Mouse (Mus musculus) heart, adult 2 months (tissue): ENCODE data around the gene Gcdh. TPM values are rescaled to one million over a fixed set of nuclear protein-coding genes. Genes with fewer than 3 reads are reported as not detected.
A peak's percentile ranks its signal among the peaks of the same experiment; 100 is the strongest.

Source experiments
- DNase-seq, 2 experiments: peaks; one replicate each; pipeline ENCODE4 v3.0.0; 2021
- H3K27ac ChIP-seq: fragments of 200-600 bp; 2 replicates; pipeline ENCODE4 v1.8.1; 2022
- H3K27me3 ChIP-seq: fragments of 200-500 bp; 2 replicates; pipeline ENCODE4 v1.6.1; 2012; ENCODE audit warnings: mild to moderate bottlenecking, low read length, inconsistent platforms, mixed read lengths; ENCODE audit not compliant: control insufficient read depth, insufficient read depth
- H3K36me3 ChIP-seq: fragments of 200-500 bp; 2 replicates; pipeline ENCODE4 v1.6.1; 2012; ENCODE audit warnings: low read length, inconsistent platforms; ENCODE audit not compliant: control insufficient read depth, insufficient read depth
- H3K4me1 ChIP-seq: fragments of 200-500 bp; 2 replicates; pipeline ENCODE4 v1.6.1; 2011; ENCODE audit warnings: low read length; ENCODE audit not compliant: control insufficient read depth, insufficient read depth
- H3K4me3 ChIP-seq: fragments of 200-600 bp; 2 replicates; pipeline ENCODE4 v1.8.1; 2022
- H3K79me2 ChIP-seq: fragments of 200-500 bp; replicated peaks from 2 replicates; pipeline ENCODE4 v1.6.1; 2012; ENCODE audit warnings: mild to moderate bottlenecking, inconsistent platforms, low read length, moderate library complexity, mixed read lengths; ENCODE audit not compliant: control insufficient read depth, insufficient read depth
- H3K9ac ChIP-seq: fragments of 200-500 bp; 2 replicates; pipeline ENCODE4 v1.6.1; 2012; ENCODE audit warnings: low read depth, mild to moderate bottlenecking, control low read depth, inconsistent platforms, low read length, mixed read lengths
- CTCF ChIP-seq: fragments of 200-600 bp; IDR thresholded peaks from 2 replicates; pipeline ENCODE4 v1.8.1; 2022; ENCODE audit warnings: antibody characterized with exemption, mild to moderate bottlenecking, moderate library complexity
- EP300 ChIP-seq: fragments of 200-500 bp; IDR thresholded peaks from 2 replicates; pipeline ENCODE4 v1.6.1; 2011; ENCODE audit warnings: low read depth, low read length, control low read depth; ENCODE audit not compliant: insufficient read depth
- POLR2A ChIP-seq: fragments of 200-500 bp; IDR thresholded peaks from 2 replicates; pipeline ENCODE4 v1.6.1; 2011; ENCODE audit warnings: mild to moderate bottlenecking, low read depth, low read length, control low read depth; ENCODE audit not compliant: insufficient read depth
- WGBS: fragments of 180-500 bp; shearing (Covaris S2); methylation state at CpG from one replicate; pipeline ENCODE4 v1.1.7; 2018; 5-methylcytosine and 5-hydroxymethylcytosine counted together
- intact Hi-C: fragments of 180-260 bp; cut with DNase I; formaldehyde crosslinking; loops from one replicate; pipeline ENCODE4 v1.15.1; 2025
- long read RNA-seq: library from polyadenylated mRNA; stranded (forward); transcript quantifications from one replicate; pipeline ENCODE4 v2.0.0, GENCODE M21; 2021
- polyA plus RNA-seq: library from polyadenylated mRNA; depleted of rRNA; stranded (reverse); fragments of >200 nt; gene quantifications from 2 replicates; pipeline ENCODE4 v1.2.3, GENCODE M21; 2012; rRNA removed
- total RNA-seq, 2 experiments: library from RNA; stranded (reverse); gene quantifications; 2 replicates each; pipeline ENCODE4 v1.2.3; 2021

Gcdh gene
- total RNA-seq (10 to 100 TPM; 71.5 to 89.9 TPM), polyA plus RNA-seq (134 and 148 TPM in 2 replicates)
- long read RNA-seq, transcript Gcdh-202 (12 exons, 2,114 nt) = major isoform, 49 of 99 reads
- long read RNA-seq, transcript Gcdh-201 (11 exons, 2,167 nt) = minor isoform, 40 of 99 reads
- long read RNA-seq, partial matches to known transcripts = 6 of 99 reads
- long read RNA-seq, other reads (novel, unspliced or antisense) = 4 of 99 reads

DNA sequence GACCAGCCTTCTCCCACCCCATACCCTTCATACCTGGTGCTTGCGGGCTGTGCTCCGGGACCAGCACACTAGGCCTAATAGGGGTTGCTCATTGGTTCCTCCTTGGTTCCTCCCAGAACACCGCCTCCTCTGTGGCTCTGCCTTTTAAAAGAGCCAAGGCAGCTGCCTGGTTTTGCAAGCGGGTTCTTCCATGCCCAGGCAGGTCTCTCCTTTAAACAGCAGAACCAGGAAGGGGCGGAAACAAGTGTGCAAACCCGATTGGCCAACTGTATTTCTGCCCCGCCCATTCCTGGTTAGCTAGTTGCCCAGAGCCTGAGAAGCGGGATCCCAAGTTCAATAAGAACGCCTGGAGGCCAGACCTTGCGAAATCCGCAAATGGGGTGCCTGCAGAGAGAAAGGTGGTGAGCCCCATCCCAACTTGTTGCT lies at the start of gene Gcdh:
Gene Gcdh (minus strand): TSS at position 213 of the 426 bp plus-strand sequence.
- TF ChIP-seq CTCF (no peak), EP300 (0 out of 2 replicates have a peak, but pooled peaks have one; percentile 56), POLR2A (peak; percentile 76)
- intact Hi-C loops = no loop called here
- Histone ChIP-seq H3K27me3 (no peaks in the 10 kb centered on the region), H3K27ac (peak within 1 kb of the TSS; percentile 76), H3K4me1 (no peaks in the 10 kb centered on the region), H3K4me3 (peak within 1 kb of the TSS; percentile 67), H3K36me3 (no peaks in the 10 kb centered on the region), H3K79me2 (no peaks in the 10 kb centered on the region), H3K9ac (peak within 1 kb of the TSS; percentile 64)
- WGBS = under 1% methylated on average over 11 of the region's 11 CpGs
- DNase-seq = peak; percentile 91 to 95

DNA sequence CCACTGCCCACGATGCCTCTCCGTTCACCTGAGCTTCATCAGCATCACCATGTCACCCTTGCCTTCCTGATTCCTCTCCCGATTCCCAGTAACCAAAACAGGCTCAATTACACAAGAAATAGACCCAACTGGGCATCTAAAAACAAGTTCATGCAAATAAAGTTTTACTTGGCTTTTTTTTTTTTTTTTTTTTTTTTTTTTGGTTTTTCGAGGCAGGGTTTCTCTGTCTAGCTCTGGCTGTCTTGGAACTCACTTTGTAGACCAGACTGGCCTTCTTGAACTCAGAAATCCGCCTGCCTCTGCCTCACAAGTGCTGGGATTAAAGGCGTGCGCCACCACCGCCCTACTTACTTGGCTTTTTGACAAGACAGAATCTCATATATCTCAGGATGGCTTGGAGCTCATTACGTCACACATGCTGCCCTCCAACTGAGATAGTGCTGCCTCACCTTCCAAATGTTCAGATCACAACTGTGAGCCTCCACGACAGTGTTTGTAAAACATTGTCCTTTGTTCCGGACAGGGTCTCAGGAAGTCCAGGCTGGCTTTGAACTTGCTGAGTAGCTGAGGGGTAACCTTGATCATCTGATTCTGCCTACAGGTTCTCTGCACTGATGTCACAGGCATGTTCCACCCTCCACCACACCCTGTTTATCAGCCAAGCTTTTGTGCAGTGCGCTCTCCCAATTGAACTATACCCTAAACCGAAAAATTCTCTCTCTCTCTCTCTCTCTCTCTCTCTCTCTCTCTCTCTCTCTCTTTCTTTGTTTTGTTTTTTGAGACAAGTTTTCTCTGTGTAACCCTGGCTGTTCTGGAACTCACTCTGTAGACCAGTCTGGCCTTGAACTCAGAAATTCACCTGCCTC lies 44.1 kb upstream of the Gcdh start:
- DNase-seq = no peak
- Histone ChIP-seq H3K79me2 (no peaks in the 10 kb centered on the region), H3K27ac (no peak overlapping the region), H3K4me1 (no peaks in the 10 kb centered on the region), H3K27me3 (peaks cover 31% of the 10 kb centered on the region), H3K4me3 (no peak overlapping the region), H3K36me3 (no peaks in the 10 kb centered on the region), H3K9ac (no peak overlapping the region)
- 65% methylated on average over 13 of the region's 13 CpGs for WGBS
- TF ChIP-seq CTCF = no peak
- intact Hi-C loops = no loop called here

DNA sequence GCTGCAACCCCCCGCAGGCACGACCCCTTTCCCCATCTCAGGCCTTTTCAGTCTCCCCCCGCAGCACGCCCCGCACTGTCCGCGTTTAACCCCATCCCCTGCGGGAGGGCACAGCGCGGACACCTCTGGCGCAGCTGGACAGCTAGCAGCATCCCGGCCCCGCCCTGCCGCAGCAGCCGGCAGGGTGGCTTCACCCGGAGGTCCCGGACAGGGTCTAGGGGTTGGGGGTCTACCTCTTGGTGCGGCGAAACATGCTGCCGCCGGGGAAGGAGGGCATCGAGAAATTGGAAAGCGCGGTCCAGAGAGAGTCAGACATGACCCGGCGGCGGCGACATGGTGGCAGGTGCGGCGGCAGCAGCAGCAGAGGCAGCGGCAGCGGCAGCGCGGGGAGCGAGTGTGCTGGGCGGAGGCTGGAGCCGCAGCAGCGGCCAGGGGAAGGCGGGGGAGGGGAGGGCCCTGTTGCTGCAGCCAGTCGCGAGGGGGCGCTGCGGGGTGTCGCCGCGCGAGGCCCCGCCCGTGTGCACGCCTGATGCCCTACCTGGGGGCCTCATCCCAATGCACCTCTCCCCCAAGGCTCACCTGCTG lies 43.3 kb upstream of the Gcdh start, which contains the start of gene Mast1:
Gene Mast1 (minus strand): TSS at position 398 of the 585 bp plus-strand sequence.
- H3K27me3 ChIP-seq = peaks cover 31% of the 10 kb centered on the region
- H3K9ac ChIP-seq = no peak within 1 kb of the TSS
- H3K79me2 ChIP-seq = no peaks in the 10 kb centered on the region
- intact Hi-C loops = no loop called here
- H3K36me3 ChIP-seq = no peaks in the 10 kb centered on the region
- no peaks in the 10 kb centered on the region for H3K4me1 ChIP-seq
- H3K4me3 ChIP-seq = no peak within 1 kb of the TSS
- 2% methylated on average over 48 of the region's 50 CpGs for WGBS
- no peak within 1 kb of the TSS for H3K27ac ChIP-seq
- TF ChIP-seq CTCF (peak; percentile 78), POLR2A (no peak), EP300 (no peak)
- DNase-seq = peak; percentile 48 to 66

DNA sequence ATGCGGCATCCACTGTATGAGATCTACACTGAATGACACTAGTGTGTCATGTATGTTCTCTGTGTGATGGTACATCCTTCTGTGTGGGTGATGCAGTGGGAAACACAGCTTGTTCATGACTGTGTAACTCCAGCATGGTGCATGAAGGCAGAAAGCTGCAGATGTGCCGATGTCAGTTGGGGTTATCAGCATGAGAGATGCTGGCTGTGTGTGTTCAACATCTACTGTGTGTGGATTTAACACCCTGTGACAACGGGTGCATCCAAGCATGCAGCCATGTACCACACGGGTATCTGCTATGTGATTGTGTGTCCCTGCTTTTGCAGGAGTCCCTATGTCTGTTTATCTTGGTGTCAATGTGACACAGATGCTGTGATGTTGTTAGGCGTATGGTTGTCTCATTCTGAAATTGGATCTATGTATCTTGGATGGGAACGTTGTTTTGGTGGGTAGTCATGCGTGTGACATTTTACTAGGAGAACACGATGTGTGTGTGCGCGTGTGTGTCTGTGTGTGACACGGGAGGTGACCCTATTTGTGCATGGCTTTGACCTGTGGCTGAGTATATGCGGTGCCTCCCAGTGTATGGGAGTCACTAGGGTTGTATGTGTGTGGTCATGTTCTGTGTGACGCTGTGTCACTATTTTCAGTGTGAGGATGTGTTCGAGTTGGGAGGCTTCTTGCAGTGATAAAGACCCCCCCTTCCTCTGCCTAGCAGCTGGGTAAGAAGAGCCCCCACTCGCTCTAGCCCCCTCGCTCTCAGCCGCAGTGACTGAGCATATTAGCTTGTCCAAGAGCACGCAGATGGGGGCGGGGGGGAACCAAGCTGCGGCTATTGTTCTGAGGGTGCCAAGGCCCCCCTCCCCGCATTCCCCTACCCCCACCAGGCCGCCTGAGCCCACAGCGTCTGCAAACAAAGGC lies 42.6 kb upstream of the Gcdh start:
- no peaks in the 10 kb centered on the region for H3K36me3 ChIP-seq
- no peak for DNase-seq
- no peak for TF ChIP-seq EP300
- no peak for TF ChIP-seq CTCF
- no peak for TF ChIP-seq POLR2A
- no peak overlapping the region for H3K9ac ChIP-seq
- H3K79me2 ChIP-seq = no peaks in the 10 kb centered on the region
- WGBS = 28% methylated on average over 23 of the region's 23 CpGs
- H3K4me1 ChIP-seq = no peaks in the 10 kb centered on the region
- intact Hi-C loops = no loop called here
- H3K27me3 ChIP-seq = peaks cover 31% of the 10 kb centered on the region
- H3K4me3 ChIP-seq = no peak overlapping the region
- no peak overlapping the region for H3K27ac ChIP-seq

DNA sequence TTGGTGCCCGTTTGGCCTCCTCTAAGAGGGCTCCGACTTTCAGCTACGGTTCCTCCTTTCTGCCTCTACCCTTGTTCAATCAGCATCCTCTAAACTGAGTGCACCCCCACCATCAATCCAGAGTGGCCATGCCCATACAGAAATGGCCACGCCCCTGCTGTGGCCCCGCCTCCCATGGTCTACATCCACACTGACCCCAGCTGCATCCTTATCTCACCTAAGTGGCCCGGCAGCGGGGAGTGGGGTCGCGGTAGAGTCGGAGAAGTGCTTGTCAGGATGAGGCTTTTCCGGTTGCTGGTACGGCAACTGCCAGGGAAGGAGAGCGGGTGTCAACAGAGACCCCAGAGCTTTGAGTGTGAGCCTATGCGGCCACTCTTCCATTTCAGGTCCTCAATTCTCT lies 41.8 kb upstream of the Gcdh start:
- TF ChIP-seq EP300 (no peak), CTCF (no peak), POLR2A (no peak)
- Histone ChIP-seq H3K4me1 (no peaks in the 10 kb centered on the region), H3K4me3 (no peak overlapping the region), H3K27me3 (peaks cover 31% of the 10 kb centered on the region), H3K79me2 (no peaks in the 10 kb centered on the region), H3K36me3 (no peaks in the 10 kb centered on the region), H3K9ac (no peak overlapping the region), H3K27ac (no peak overlapping the region)
- intact Hi-C loops = no loop called here
- DNase-seq = no peak
- 8% methylated on average over 14 of the region's 14 CpGs for WGBS
